Mouse (Mus musculus): ENCODE results near the gene Hist4h4.

DNA sequence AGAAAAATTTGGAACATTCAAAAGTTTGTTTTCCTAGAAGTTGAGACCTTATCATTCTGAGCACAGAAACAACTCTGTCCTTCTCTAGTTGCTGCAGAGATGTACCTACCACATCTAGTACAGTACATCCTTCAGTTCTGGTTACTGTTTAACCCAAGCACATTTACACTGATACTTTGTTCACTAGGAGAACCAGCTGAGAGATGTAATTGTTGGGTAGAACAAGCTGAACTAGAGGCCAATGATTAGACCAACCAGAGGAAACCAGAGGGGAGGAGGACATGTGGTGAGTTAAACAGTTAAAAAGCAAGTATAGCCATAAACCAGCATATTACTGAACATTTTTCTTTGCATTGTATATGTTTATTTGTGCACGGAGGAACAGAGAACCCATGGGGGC is 27.8 kb downstream of the Hist4h4 start:
- TF ChIP-seq POLR2A (IDR thresholded peaks at IDR 0.05; ENCODE audit: borderline replicate concordance, control insufficient read depth, low read depth, low read length) (no peak), CTCF (IDR thresholded peaks at IDR 0.05; ENCODE audit: control insufficient read depth, insufficient read depth, low read length) (no peak)
